Mouse (Mus musculus) lung, postnatal 0 days (tissue): ENCODE results near the gene Smox.

Experiments
- CTCF ChIP-seq: IDR thresholded peaks from 2 replicates; pipeline ENCODE4 v1.5.1; 2016; ENCODE audit warnings: antibody characterized with exemption, mild to moderate bottlenecking
- EP300 ChIP-seq: IDR thresholded peaks from 2 replicates; pipeline ENCODE4 v1.6.1; 2016; ENCODE audit warnings: antibody characterized with exemption, mild to moderate bottlenecking, control low read depth

DNA sequence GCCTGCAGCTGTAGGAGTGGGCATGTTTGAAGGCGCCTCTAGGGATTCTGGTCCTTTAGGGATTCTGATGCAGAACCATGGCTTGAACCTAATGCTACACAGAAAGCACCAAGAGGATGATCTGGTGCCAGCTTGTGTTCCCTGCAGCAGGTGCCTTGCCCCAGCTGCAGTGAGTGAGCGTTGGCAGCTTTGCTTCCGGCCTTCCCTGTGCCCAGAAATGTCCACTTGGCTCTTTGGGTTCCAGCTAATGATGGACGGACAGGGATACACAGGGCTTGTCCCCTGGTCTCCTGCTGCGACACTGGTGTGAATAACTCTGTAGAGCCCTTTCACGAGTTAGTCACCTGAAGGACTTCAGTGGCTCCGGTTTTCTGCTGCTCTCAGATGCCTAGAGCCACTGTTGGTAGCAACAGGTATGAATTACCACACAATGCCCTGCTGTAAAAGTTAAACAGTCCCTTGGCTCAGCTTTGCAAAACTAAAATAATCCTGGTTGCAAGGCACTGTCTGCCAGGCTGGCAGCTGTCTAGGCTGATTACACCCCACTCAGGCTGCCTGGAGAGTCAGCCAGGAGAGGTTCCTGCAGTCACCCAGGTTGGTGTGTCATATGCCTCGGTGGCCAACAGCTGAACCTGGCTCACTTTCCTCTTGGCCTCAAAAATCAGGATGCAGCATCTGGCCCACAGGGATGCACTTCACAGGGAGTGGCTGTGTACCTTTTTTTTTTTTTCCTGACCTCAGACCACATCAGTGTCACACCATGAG lies 43.5 kb upstream of the Smox start:
- TF ChIP-seq CTCF (no peak), EP300 (no peak)
